Mouse (Mus musculus): ENCODE measurements around the gene Map2k5. TPM values are rescaled to one million over a fixed set of nuclear protein-coding genes. Genes with fewer than 3 reads are reported as not detected.

Gene Map2k5
- polyA plus RNA-seq, 1 experiment, result 23.1 TPM

DNA sequence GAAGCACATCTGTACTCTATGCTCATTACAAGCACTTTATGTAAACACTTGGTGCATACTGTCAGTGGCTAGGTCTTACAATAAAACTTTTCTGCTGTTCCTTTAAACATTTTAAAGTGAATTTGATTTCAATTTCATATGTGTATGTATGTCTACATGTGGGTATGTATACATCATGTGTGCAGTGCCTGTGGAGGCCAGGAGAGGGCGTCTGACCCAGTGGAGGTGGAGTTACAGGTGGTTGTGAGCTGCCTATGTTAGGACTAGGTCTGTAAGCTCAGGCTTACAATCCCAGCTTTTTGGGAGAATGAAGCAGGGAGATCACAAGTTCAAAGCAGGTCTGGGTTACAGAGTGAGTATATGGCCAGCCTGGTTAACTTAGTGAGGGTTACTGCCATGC lies 208.6 kb downstream of the Map2k5 start:
- Histone ChIP-seq H3K4me3 (ENCODE audit: insufficient read depth, low read depth, low read length) (no peak overlapping the region), H3K27ac (replicated peaks; ENCODE audit: low read depth, low read length) (no peak overlapping the region), H3K4me1 (ENCODE audit: control insufficient read depth, insufficient read depth, insufficient read length, low read length) (no peaks in the 10 kb centered on the region)

DNA sequence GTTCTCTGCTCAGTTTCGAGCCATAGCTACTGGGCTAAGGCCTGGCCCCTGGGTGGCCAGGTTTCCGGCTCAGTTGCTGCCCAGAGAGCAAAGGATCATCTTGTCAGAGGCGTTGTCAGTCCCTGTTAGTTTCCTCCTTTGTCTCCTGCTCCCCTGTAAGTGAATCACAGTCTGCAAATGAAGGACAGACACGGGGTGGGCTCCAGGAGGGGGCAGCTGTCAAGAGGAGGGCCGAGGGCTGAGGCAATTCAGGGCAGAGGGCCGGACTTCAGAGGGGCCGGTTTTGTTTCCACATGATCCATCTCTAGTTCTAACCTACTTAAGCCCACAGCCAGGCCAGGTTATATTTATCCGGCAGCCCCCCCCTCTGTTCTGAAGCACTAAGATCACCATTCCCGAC lies 212.6 kb downstream of the Map2k5 start:
- H3K4me3 ChIP-seq (ENCODE audit: insufficient read depth, low read depth, low read length), result no peak overlapping the region
- H3K4me1 ChIP-seq (ENCODE audit: control insufficient read depth, insufficient read depth, insufficient read length, low read length), result no peaks in the 10 kb centered on the region
- no peak overlapping the region for H3K27ac ChIP-seq (replicated peaks; ENCODE audit: low read depth, low read length)

DNA sequence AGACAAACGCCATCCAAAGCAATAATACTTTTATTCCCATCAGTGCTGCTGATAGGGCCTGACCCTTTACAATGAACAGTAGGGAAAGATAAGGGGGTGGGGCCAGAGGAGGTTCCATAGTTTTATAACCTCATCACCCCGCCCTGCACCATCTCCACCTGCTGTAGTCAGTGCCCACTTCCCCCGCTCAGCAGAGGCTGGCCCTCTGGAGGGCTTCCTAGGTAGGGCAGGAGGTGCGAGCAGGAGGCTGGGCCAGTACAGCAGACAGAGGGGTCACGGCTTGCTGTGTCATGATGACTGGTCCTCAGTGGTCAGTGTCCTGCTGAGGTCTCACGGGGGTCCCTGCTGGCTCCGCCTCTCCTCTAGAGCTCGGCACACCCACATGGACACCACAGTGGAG lies 213.9 kb downstream of the Map2k5 start:
- Histone ChIP-seq H3K4me1 (ENCODE audit: control insufficient read depth, insufficient read depth, insufficient read length, low read length) (no peaks in the 10 kb centered on the region), H3K27ac (replicated peaks; ENCODE audit: low read depth, low read length) (no peak overlapping the region), H3K4me3 (ENCODE audit: insufficient read depth, low read depth, low read length) (no peak overlapping the region)

DNA sequence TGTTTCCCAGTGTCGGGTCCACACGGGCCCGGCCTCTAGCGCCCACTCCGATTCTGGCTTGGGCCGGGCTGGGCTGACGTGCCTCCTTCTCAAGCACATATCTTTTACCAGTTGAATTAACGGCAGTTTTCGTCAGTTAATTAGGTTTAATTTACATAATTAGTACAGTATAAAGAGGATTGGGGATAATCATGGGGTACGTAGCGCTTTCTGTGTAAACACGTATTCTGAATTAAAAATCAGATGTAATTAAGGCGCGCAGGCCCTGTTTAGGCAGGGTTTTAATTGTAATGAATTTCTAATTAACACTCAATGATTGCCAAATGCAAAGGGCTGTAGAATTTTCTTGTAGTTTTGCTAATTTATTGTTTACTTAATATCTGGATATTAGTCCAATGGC lies 225.8 kb downstream of the Map2k5 start:
- Histone ChIP-seq H3K27ac (replicated peaks; ENCODE audit: low read depth, low read length) (no peak overlapping the region), H3K4me3 (ENCODE audit: insufficient read depth, low read depth, low read length) (no peak overlapping the region), H3K4me1 (ENCODE audit: control insufficient read depth, insufficient read depth, insufficient read length, low read length) (peaks cover 7% of the 10 kb centered on the region)

DNA sequence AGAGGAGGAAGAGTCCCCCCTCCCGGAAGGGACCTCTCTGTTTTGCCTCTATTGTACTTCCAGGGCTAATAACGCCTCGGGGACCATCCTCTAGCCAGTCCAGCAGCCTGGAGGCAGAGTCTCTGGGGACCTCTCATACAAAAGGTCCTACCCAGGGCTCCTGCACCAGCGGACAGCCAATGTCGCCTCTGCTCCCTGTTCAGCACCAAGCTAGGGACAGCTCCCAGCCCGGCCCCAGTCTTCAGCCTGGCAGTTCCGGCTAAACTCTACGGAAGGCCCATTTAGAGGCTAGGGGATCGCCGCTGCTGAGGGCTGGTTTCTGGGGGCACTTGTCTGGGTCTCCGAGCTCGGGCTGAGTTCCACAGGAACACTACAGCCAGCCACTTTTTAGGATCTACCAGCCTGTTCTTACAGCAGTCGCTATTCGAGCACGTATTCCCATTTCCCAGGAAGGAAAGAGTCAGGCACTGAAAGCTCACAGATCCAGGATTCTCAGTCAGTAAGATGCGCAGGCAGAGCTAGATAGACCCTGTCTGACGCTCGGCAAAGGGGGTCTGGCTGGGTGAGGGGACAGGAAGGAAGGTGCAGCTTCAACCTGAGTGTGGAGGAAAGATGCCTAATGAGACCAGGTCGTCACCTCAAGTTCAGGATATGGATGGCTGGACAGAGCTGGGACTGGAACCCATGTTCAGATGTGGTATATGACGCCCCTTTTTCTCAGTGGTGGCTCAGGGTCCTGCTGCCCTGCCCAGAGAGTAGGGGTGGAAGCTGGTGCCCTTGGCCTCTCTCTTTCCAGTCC lies 226.4 kb downstream of the Map2k5 start:
- H3K27ac ChIP-seq (replicated peaks; ENCODE audit: low read depth, low read length), result no peak overlapping the region
- peaks cover 13% of the 10 kb centered on the region for H3K4me1 ChIP-seq (ENCODE audit: control insufficient read depth, insufficient read depth, insufficient read length, low read length)
- no peak overlapping the region for H3K4me3 ChIP-seq (ENCODE audit: insufficient read depth, low read depth, low read length)

DNA sequence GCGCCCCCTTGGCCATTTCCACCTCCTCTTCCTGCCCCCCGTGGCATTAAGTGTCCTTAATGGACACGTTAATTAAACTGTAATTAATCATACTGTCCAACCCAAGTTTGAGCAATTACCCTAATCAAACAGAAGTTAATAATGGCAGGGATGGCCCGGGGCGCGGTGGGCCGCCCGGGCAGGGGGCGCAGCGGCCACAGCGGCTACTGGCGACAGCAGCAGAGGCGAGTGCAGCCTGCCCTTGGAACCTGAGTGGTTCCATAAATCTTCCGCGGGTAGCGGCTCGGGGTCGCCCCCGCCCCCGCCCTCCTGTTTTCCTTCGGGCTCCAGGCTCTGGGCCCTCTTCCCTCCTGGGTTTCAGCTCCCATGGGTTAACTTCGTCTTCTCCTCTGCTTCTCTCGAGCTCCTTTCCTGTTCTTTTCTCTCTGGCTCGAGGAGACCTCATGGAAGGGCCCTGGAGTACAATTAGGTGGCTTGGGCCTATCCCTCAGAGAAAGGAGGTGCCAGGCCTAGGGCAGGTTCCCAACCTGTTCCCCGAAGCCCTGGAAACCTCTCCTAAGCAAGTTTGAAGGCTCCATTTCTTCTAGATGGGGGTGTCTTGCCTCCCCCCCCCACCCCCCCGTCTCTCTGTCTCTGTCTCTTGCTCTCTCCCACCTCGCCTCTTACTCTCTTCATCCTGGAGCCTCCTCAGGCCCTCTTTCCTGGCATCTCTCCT lies 227.5 kb downstream of the Map2k5 start:
- Histone ChIP-seq H3K4me3 (ENCODE audit: insufficient read depth, low read depth, low read length) (no peak overlapping the region), H3K27ac (replicated peaks; ENCODE audit: low read depth, low read length) (no peak overlapping the region), H3K4me1 (ENCODE audit: control insufficient read depth, insufficient read depth, insufficient read length, low read length) (peaks cover 18% of the 10 kb centered on the region)

DNA sequence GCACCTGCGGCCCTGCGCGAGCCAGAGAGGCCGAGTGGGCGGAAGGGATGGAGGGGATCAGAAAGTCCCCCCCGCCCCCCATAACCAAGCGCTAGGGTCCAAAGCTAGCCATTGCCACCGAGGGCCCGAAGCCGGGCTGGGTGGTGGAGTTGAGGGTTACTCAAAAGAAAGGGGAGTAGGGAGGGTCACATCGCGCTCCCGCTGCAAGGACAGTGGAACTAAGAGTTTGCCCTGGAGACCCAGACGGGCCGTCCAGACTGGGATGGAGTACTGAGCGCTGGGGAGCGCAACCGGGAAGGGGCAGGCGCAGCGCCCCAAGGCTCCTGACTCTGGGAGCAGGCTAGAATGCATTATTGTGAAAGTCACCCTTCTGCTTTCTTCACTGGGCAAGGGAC lies 228.3 kb downstream of the Map2k5 start:
- peaks cover 20% of the 10 kb centered on the region for H3K4me1 ChIP-seq (ENCODE audit: control insufficient read depth, insufficient read depth, insufficient read length, low read length)
- H3K4me3 ChIP-seq (ENCODE audit: insufficient read depth, low read depth, low read length), result peak overlapping the region; percentile 22; the same call in 1 of the 2 replicates
- H3K27ac ChIP-seq (replicated peaks; ENCODE audit: low read depth, low read length), result no peak overlapping the region

DNA sequence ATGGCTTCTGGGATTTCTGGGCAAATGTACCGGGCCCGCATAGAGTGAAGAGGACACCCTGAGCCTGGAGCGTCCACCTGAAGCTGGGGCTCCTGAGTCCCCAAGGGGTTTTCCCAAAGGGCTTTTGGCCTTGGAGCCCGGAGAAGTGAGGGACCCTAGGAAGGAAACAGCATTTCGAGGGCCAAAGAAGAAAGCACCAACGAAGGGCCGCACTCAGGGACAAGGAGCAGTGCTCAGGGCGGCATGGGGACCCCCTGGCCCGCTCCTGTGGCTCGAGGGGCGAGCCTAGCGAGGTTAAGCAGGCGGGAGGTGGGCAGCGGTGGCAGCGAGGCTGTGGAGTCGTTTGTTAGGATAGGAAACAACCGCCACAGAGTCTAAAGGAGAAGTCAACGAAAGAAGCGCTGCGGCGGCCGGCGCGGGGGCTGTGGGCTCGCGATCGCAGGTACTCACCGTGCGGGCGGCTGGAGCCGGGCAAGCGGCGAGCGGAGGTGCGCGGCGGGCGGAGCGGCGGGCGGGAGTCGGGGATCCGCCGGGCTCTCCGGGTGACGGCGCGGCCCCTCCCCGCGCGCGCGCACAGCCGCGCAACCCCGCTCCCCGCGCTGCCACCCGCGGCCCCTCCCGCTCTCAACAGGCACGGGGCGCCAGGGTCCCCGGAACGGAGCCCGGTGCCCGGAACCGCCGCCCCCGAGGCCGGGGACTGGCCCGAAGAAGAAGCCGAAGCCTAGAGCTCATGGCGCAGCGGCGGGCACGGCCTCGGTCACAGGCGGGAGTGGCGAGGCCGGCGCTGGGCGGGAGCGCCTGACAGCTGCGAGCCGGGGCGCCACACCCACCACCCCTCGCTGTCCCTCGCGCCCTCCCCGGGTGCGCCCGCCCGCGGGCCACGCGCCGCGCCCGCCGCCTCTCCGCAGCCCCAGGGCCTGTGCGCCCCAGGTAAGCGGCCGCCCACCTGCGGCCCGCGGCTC lies 229.0 kb downstream of the Map2k5 start, which contains the start of gene Skor1:
Skor1 (minus strand) TSS at position 552 of the 962 bp plus-strand sequence.
- Histone ChIP-seq H3K27ac (replicated peaks; ENCODE audit: low read depth, low read length) (no peak within 1 kb of the TSS), H3K4me3 (ENCODE audit: insufficient read depth, low read depth, low read length) (peak within 1 kb of the TSS; percentile 32; the same call in 1 of the 2 replicates), H3K4me1 (ENCODE audit: control insufficient read depth, insufficient read depth, insufficient read length, low read length) (peaks cover 20% of the 10 kb centered on the region)

DNA sequence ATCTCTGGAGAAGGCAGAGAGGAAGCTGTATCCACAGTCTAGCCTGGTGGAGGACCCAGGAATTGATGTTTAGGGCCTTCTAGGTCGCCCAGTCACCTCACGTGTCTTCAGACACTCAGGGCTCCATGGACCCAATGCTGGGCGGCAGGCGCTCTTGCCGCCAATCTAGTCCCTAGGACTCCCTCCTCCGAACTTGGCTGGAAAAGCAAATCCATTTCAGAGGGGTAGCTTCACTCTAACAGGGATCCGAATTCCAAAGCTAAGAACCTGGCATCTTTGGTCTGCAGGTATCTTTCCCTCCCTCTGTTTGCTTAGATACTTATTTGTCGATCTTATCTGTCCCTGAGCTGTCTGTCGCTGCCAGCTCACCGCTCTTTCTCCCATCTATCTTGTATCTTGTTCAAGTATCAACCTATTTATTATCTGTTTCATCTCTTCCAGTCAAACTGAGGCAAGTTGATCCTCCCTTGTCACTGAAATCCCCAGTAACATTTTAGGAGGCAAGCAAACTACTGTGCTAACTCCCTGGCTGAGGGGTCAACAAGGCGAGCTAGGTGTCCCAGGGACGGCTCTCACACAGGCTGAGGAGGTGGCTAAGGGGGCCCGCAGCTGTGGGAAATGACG lies 229.8 kb downstream of the Map2k5 start:
- Histone ChIP-seq H3K4me3 (ENCODE audit: insufficient read depth, low read depth, low read length) (no peak overlapping the region), H3K27ac (replicated peaks; ENCODE audit: low read depth, low read length) (no peak overlapping the region), H3K4me1 (ENCODE audit: control insufficient read depth, insufficient read depth, insufficient read length, low read length) (peaks cover 22% of the 10 kb centered on the region)

DNA sequence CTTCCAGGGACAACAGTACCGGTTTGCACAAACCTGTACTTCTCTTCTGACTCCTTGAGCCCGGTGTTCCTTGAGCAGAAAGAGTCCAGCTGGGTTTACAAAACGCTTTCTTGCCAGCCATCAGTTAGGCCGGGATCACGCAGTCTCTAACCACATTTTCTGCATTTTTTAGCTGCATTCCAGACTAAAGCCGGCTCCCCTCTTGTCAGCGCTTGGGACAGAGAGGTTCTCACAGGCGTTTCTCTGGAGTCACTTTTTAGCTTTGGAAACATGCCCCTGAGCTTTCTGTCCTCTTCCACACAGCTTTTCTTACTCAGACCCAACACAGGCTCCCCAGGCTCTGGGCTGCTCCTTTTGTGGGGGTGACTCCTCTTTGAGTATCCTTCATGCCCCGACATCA lies 230.4 kb downstream of the Map2k5 start:
- no peak overlapping the region for H3K27ac ChIP-seq (replicated peaks; ENCODE audit: low read depth, low read length)
- peaks cover 22% of the 10 kb centered on the region for H3K4me1 ChIP-seq (ENCODE audit: control insufficient read depth, insufficient read depth, insufficient read length, low read length)
- H3K4me3 ChIP-seq (ENCODE audit: insufficient read depth, low read depth, low read length), result no peak overlapping the region

DNA sequence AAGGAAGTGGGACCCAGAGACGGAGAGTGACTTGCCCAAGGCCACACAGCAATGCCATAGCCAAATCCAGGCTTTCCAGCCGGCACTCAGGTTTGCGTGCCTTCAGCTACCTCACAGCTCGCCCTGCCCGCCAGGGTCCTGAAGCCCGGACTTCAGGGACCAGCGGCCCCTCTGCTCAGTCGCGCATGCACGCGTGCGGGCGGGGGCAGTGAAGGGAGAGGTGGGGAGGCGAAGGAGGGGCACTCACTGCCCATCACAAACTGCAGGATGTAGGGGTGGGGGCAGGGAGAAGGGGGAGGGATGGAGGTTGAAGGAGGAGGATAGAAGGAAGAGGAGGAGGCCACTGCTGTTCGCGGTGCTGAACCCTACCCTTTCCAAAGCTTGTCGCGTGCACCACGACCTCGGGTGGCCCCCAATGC lies 230.8 kb downstream of the Map2k5 start:
- Histone ChIP-seq H3K27ac (replicated peaks; ENCODE audit: low read depth, low read length) (no peak overlapping the region), H3K4me1 (ENCODE audit: control insufficient read depth, insufficient read depth, insufficient read length, low read length) (peaks cover 22% of the 10 kb centered on the region), H3K4me3 (ENCODE audit: insufficient read depth, low read depth, low read length) (peak overlapping the region; percentile 31)

DNA sequence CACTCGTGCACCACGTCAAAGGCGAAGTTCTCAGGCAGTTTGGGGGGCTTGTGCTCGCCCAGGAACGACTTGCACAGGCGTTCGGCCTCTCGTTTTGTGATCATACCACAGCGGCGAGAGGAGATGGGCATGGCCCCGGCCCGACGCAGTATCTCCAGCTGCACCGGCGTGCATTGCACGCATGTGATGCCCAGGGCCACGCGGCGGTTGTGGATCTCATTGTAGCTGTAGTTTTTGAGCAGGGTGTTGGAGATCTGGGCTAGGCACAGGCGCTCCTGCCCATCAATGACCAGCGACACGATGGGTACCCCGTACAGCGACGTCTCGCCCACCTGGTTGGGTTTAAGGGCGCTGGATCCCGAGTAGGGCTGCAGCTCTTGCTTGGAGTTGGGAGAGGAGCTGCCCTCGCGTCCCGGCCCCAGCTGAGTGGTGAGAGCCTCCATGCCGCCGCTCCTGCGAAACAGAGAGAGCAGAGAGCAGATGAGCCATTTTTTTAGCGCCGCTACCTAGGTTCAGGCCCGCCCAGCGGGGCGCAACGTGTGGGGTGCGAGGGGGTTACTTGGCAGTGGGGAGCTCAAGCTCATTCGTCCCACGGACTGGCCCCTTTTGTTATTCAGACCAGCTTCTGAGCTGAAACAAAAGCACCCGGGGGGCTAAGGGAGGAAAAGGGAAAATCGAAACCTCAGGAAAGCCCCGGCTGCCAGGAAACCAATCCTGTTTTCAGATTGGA lies 231.4 kb downstream of the Map2k5 start:
- no peak overlapping the region for H3K27ac ChIP-seq (replicated peaks; ENCODE audit: low read depth, low read length)
- peaks cover 22% of the 10 kb centered on the region for H3K4me1 ChIP-seq (ENCODE audit: control insufficient read depth, insufficient read depth, insufficient read length, low read length)
- H3K4me3 ChIP-seq (ENCODE audit: insufficient read depth, low read depth, low read length), result peak overlapping the region; percentile 31

DNA sequence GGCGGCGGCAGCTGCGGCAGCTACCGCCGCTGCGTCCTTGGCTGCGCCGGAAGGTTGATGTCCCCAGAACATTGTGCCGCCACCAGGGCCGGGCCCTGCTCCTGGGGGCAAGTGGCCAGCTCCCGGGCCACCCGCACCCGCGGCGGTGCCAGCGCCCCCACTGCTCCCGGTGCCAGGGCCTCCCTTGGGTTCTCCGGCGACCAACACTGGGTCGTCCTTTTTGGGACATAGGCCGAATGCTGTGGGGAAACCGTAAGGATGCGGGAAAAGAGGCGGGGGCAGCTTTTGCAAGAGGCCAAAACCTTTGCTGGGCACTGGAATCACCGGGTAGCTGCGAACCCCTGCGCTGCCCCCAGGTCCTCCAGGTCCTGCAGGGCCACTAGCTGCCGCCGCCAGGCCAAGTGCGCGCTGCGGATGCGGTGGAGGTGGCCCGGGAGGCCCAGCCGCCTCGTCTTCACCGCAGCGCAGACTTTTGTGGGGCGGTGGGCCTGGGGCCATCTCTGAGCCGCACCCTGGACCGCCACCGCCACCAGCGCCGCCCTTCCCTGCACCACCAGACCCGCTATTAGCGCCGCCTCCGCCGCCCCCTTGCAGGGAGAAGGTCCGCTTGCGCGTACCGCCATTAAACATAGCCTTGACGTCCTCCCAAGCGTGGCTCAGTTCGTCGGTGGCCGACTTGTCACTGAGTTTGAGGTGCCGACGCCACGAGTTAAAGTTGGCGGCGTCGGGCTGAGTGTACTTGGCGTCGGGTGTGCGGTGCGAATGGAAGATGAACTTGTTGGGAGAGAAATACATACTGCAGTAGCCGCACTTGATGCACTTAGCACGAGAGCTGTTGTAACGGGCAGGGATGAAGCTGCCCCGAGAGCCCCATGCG lies 232.2 kb downstream of the Map2k5 start:
- peak overlapping the region; percentile 31 for H3K4me3 ChIP-seq (ENCODE audit: insufficient read depth, low read depth, low read length)
- peaks cover 20% of the 10 kb centered on the region for H3K4me1 ChIP-seq (ENCODE audit: control insufficient read depth, insufficient read depth, insufficient read length, low read length)
- H3K27ac ChIP-seq (replicated peaks; ENCODE audit: low read depth, low read length), result no peak overlapping the region

Data from brown adipose tissue, adult 24 weeks (tissue).